Mouse (Mus musculus) brain, embryonic 14.5 days (tissue): ENCODE measurements at regions not wholly inside any gene's neighbourhood (a gene's known extent, or its start where the extent isn't known, plus 50 kb on each side); places are given as distances from the start of the nearest gene placed in this dataset.

ENCODE experiments used
- DNase-seq: peaks from one replicate; pipeline ENCODE4 v3.0.0-alpha.2; 2011; ENCODE audit warnings: low read depth
- CTCF ChIP-seq: fragments of 200-500 bp; IDR thresholded peaks from 2 replicates; pipeline ENCODE4 v1.5.1; 2012; ENCODE audit warnings: inconsistent platforms, mild to moderate bottlenecking, moderate library complexity, borderline replicate concordance; ENCODE audit not compliant: insufficient read depth, insufficient read length; ENCODE audit errors: extremely low read depth
- POLR2A ChIP-seq: fragments of 200-500 bp; IDR thresholded peaks from 2 replicates; pipeline ENCODE4 v1.6.1; 2012; ENCODE audit warnings: mild to moderate bottlenecking, inconsistent platforms, borderline replicate concordance; ENCODE audit not compliant: poor library complexity, insufficient read depth, insufficient read length, severe bottlenecking; ENCODE audit errors: extremely low read depth

DNA sequence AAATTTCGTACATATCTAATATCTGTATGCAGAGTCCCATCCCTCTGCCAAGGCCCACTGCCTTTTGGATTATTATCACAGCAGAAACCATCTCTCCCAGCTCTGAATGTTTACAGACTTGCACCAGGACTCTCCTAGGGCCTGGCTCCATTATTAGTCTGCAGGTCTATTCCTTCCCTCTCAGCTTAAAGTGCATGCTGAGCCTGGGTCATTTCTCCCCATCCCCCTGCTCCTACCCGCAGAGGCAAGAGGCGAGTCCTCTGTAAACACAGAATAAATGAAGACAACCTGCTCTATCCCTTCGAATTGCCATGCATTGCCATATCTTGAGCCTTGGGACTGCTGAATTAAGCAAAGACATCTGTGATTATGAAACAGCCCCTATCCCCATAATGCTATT is 362.6 kb upstream of the Cdh11 start:
- TF ChIP-seq CTCF (no peak), POLR2A (no peak)
- peak; percentile 35 for DNase-seq

GRCm38 (mm10) chr8:103148447-103148846 is 363.0 kb upstream of the Cdh11 start:
- TF ChIP-seq CTCF (no peak), POLR2A (no peak)

GRCm38 (mm10) chr8:103166623-103167316 is 381.3 kb upstream of the Cdh11 start:
- peak; percentile 67 for DNase-seq
- TF ChIP-seq POLR2A (no peak), CTCF (no peak)

More at GRCm38 (mm10) chr8:103148447-103148846, 363.0 kb upstream of the Cdh11 start:
- peak; percentile 35 for DNase-seq

- TF ChIP-seq CTCF: no peak
- TF ChIP-seq POLR2A: no peak
- DNase-seq: no peak
Measured at GRCm38 (mm10) chr8:103173313-103173712, 387.9 kb upstream of the Cdh11 start.

- DNase-seq: no peak
- TF ChIP-seq POLR2A: no peak
- no peak for TF ChIP-seq CTCF
Measured at GRCm38 (mm10) chr8:103173803-103174429, 388.5 kb upstream of the Cdh11 start.

DNA sequence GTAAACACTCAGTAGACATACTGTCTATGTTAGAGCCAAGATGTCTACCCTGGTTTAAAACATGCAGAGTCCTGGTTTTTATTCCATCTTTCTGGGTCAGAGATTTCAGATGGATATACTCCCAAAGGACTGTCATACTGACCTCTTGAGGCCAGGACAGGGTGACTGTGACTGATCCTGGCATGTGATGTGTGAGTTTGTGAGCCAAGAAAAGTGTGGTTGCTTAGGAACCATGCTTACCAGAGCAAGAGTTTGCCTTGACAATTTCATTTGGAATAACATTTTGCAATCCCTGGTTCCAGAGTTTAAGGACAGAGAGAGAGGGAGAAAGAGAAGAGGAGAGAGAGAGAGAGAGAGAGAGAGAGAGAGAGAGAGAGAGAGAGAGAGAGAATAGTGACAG is 395.2 kb upstream of the Cdh11 start:
- no peak for TF ChIP-seq POLR2A
- no peak for TF ChIP-seq CTCF
- no peak for DNase-seq

DNA sequence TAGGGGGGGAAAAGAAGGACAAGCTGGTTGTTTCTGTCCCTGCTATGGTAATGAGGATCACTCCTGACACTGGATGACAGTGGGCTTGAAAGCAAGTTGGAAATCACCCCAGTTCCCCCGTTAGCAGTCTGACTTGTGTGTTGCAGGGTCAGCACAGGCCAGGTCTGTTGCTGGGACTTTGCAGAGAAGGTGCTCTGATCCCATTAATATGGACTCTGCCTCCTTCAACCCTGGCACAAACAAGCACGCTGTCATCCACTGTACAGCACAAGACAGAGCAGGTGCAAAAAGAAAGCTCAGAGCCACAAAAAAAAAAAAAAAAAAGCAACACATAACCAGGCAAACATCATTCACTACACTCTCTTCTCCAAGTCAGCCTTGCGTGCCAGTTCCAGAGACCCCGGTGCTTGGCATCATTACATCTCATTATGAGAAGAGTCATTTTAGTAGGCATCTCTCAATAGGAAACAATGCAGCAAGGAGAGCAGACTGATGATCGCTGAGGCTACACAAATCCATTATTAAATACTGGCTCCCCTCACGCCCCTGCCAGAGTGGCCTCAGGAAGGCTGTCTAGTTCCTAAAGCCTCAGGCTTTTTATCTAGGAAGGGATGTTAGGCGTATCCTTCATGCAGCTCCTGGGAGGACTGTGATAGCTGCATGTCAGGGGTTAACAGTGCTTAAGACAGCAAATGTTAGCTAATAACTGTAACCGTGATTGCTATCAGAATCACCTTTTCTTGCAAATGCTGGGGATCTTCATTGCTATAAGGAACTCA is 403.5 kb upstream of the Cdh11 start:
- TF ChIP-seq POLR2A (no peak), CTCF (no peak)
- DNase-seq: peak; percentile 55

DNA sequence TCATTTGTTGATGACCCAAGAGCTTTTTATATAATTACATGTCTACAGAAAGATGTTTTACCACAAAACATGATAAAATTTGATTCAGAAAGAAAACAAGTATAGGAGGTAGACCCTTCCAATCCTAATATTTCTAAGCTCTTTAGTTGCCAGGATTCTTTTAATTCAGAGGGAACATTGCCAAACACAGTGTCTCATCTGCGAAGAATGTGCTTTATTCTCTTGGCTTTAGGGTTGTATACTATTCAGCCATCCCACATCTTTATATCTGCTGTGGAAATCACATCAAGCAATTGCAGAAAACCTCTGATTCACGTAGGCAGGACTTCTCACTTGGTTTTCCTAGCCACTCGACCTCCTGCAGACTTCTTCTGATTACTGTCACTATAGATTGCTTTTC is 412.8 kb upstream of the Cdh11 start:
- TF ChIP-seq CTCF (no peak), POLR2A (no peak)
- no peak for DNase-seq

GRCm38 (mm10) chr8:103199696-103200615 is 414.5 kb upstream of the Cdh11 start:
- TF ChIP-seq CTCF (no peak), POLR2A (no peak)
- DNase-seq: peak; percentile 34

- TF ChIP-seq CTCF (no peak), POLR2A (no peak)
- DNase-seq: no peak
Measured at GRCm38 (mm10) chr8:103203710-103204109, 418.3 kb upstream of the Cdh11 start.
